Mouse (Mus musculus): ENCODE data around the gene Zfp956. TPM values are rescaled to one million over a fixed set of nuclear protein-coding genes. Genes with fewer than 3 reads are reported as not detected.
A peak's percentile ranks its signal among the peaks of the same experiment; 100 is the strongest.
"Not testable (repeated sequence)": the region's sequence is repeated elsewhere in the genome, so short reads cannot be mapped to it uniquely, and the experiment has no call there.

The Zfp956 gene
- polyA plus RNA-seq, 1 experiment from 2014 or later = 8.6 TPM

DNA sequence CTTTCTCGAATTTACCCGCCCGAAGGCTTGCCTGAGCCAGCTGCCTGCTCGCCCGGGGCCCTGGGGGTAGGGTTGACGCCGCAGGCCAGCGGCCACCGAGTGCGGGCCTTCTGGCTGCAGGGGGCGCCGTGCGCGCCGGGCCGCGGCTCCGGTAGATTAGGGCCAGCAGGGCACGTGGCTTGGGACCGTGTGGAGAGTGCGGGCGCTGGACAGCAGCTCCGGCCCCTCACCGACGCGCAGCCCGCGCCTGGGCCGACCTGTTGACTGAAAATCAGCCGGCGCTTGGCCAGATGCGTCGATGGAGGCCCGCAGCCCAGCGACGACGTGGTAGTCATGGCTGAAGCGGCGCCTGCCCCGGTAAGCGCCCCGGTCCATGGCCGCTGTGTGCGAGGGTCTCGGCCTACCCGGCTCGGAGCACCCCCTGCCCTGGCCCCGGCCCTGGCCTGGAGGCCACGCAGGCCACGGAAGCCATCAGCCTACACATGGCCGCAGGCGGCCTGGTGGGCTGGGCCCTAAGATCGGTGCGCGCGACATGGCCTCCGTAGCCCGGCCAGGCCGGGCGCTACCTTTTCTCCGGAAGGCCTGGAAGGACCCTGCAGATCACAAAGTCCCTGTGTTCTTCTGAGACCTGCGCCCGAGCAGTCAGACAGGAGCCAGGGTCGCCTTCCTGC is 10.0 kb upstream of the Zfp956 start:
- H3K36me3 ChIP-seq (ENCODE audit: insufficient read depth) = 0 out of 2 replicates have a peak, but pooled peaks cover 10% of the 10 kb centered on the region
- H3K4me1 ChIP-seq (ENCODE audit: insufficient read depth) = no peaks in the 10 kb centered on the region
- DNase-seq (peak; percentile 80), ATAC-seq (ENCODE audit: insufficient read depth) (peak; percentile 95)
- H3K4me2 ChIP-seq = peak overlapping the region; percentile 88
- WGBS = 6% methylated on average over 64 of the region's 64 CpGs
- H3K9ac ChIP-seq = peak overlapping the region; percentile 75
- peak overlapping the region; percentile 47 for H3K4me3 ChIP-seq (ENCODE audit: low read depth, low read length)
- H3K9me3 ChIP-seq (ENCODE audit: low read depth, low read length) = no peaks in the 10 kb centered on the region
- peak overlapping the region; percentile 76 for H3K27ac ChIP-seq (ENCODE audit: low read depth)
- no peaks in the 10 kb centered on the region for H3K27me3 ChIP-seq (ENCODE audit: insufficient read depth, low read length)
- peak; percentile 32 for TF ChIP-seq CTCF (IDR thresholded peaks at IDR 0.05; ENCODE audit: low read depth)

DNA sequence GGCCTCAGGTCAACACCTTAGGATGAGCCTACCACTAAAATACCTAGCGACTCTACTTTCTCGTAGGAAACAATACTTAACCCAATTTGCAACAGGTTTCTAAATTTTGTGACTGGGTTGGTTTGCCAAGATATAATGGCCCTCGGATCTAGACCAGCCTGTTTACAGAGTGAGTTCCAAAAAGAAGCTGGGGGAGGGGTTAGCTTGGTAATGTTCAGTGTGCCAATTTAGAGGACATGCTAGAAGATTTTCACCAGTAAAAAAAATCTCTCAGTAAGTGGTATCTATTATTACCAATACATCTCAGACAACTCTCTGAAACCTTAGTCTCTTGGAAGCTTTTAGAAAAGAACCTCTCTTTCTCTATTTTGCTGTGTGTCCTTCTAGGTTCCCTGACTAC is 9.5 kb upstream of the Zfp956 start:
- TF ChIP-seq CTCF (IDR thresholded peaks at IDR 0.05; ENCODE audit: low read depth) = no peak
- no peaks in the 10 kb centered on the region for H3K4me1 ChIP-seq (ENCODE audit: insufficient read depth)
- no peaks in the 10 kb centered on the region for H3K27me3 ChIP-seq (ENCODE audit: insufficient read depth, low read length)
- H3K4me2 ChIP-seq = peak overlapping the region; percentile 88
- no peak for DNase-seq
- H3K4me3 ChIP-seq (ENCODE audit: low read depth, low read length) = peak overlapping the region; percentile 47
- no peak for ATAC-seq (ENCODE audit: insufficient read depth)
- H3K9ac ChIP-seq = peak overlapping the region; percentile 75
- 0 out of 2 replicates have a peak, but pooled peaks cover 10% of the 10 kb centered on the region for H3K36me3 ChIP-seq (ENCODE audit: insufficient read depth)
- 72% methylated on average over 3 of the region's 3 CpGs for WGBS
- no peaks in the 10 kb centered on the region for H3K9me3 ChIP-seq (ENCODE audit: low read depth, low read length)
- H3K27ac ChIP-seq (ENCODE audit: low read depth) = 0 out of 2 replicates have a peak overlapping the region, but pooled peaks have one; percentile 76

DNA sequence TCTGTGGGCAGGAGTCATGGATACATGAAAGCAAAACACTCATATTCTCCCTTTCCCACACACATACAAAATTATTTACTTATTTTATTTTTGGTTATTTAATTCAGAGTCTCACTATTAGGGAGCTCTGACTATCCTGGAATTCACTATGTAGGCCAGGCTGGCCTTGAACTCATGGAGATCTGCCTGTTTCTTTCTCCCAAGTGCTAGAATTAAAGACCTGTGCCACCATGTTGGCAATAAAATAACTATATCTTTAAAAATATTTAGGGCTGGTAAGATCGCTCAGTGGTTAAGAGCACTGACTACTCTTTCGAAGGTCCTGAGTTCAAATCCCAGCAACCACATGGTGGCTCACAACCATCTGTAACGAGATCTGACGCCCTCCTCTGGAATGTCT is 5.8 kb upstream of the Zfp956 start:
- no peak overlapping the region for H3K27ac ChIP-seq (ENCODE audit: low read depth)
- no peaks in the 10 kb centered on the region for H3K4me1 ChIP-seq (ENCODE audit: insufficient read depth)
- H3K4me2 ChIP-seq = no peak overlapping the region
- TF ChIP-seq CTCF (IDR thresholded peaks at IDR 0.05; ENCODE audit: low read depth) = no peak
- H3K9me3 ChIP-seq (ENCODE audit: low read depth, low read length) = no peaks in the 10 kb centered on the region
- H3K27me3 ChIP-seq (ENCODE audit: insufficient read depth, low read length) = no peaks in the 10 kb centered on the region
- H3K36me3 ChIP-seq (ENCODE audit: insufficient read depth) = peaks cover 10% of the 10 kb centered on the region; the same call in 1 of the 2 replicates
- no peak overlapping the region for H3K9ac ChIP-seq
- no peak for DNase-seq
- no peak for ATAC-seq (ENCODE audit: insufficient read depth)
- WGBS = 86% methylated on average over 4 of the region's 4 CpGs
- no peak overlapping the region for H3K4me3 ChIP-seq (ENCODE audit: low read depth, low read length)

DNA sequence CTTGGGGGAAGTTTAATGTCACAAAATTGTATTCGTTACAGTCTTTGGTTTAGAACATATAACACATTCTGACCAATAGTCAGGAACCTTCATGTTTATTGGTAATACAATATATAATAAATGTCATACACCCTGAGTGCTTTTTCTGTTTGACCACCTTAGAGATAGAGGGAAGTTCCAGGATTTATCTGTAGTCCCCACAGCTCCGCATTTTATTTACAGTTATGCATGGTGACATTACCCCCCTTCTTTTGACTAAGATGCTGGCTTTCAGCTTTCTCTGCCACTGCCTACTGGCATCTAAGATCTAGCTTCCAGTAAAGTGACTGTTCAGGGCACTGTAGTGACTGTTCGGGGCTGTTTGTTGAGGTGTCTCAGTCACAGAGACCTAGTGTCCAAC is 1.2 kb downstream of the Zfp956 start:
- Histone ChIP-seq H3K36me3 (ENCODE audit: insufficient read depth) (peaks cover 8% of the 10 kb centered on the region; the same call in 1 of the 2 replicates), H3K27ac (ENCODE audit: low read depth) (no peak overlapping the region), H3K9ac (no peak overlapping the region), H3K4me2 (peak overlapping the region; percentile 70), H3K9me3 (ENCODE audit: low read depth, low read length) (no peaks in the 10 kb centered on the region), H3K4me3 (ENCODE audit: low read depth, low read length) (peak overlapping the region; percentile 56; the same call in 1 of the 2 replicates), H3K27me3 (ENCODE audit: insufficient read depth, low read length) (no peaks in the 10 kb centered on the region), H3K4me1 (ENCODE audit: insufficient read depth) (no peaks in the 10 kb centered on the region)
- WGBS = 83% methylated on average over 3 of the region's 3 CpGs
- no peak for TF ChIP-seq CTCF (IDR thresholded peaks at IDR 0.05; ENCODE audit: low read depth)
- ATAC-seq (ENCODE audit: insufficient read depth) = no peak
- no peak for DNase-seq

GRCm38 (mm10) chr6:47957816-47958215 is 4.6 kb downstream of the Zfp956 start:
- no peak for ATAC-seq (ENCODE audit: insufficient read depth)

DNA sequence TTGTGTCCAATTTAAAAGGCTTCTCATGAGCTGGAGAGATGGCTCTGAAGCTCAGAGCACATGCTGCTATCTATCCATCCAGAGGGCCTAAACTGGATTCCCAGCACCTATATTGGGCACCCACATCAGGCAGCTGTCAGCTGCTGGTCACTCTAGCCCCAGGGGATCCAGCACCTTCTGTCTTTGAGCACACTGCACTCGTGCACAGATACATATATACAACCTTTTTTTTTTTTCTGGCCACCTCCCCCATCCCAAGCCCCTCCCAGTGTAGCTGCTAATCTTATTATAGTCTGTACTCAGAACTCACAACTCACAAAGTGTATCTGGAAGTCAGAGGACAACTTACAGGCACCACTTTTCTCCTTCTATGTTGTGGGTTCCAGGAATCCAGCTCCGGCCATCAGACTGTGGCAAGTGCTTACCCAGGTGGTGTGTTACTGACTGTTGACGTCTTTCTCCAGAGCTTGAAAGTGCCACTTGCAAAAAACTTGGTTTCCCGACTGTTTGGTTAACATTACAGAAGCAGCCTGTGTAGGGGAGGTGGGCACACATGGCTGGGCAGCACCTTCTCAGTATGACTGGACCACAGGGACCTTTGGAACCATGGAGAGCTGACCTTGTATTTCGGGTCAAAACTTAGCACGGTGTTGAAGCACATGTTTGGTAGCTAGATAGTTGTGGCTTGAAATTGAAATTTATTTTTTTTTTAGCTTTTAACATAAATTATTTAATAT is 7.7 kb downstream of the Zfp956 start:
- Histone ChIP-seq H3K4me1 (ENCODE audit: insufficient read depth) (no peaks in the 10 kb centered on the region), H3K27ac (ENCODE audit: low read depth) (no peak overlapping the region), H3K9me3 (ENCODE audit: low read depth, low read length) (no peaks in the 10 kb centered on the region), H3K4me2 (no peak overlapping the region), H3K4me3 (ENCODE audit: low read depth, low read length) (no peak overlapping the region), H3K9ac (no peak overlapping the region), H3K36me3 (ENCODE audit: insufficient read depth) (peaks cover 51% of the 10 kb centered on the region), H3K27me3 (ENCODE audit: insufficient read depth, low read length) (no peaks in the 10 kb centered on the region)
- no peak for ATAC-seq (ENCODE audit: insufficient read depth)
- TF ChIP-seq CTCF (IDR thresholded peaks at IDR 0.05; ENCODE audit: low read depth) = no peak
- DNase-seq = no peak
- 78% methylated on average over 6 of the region's 6 CpGs for WGBS

More at GRCm38 (mm10) chr6:47957816-47958215, 4.6 kb downstream of the Zfp956 start:
- Histone ChIP-seq H3K36me3 (ENCODE audit: insufficient read depth) (peaks cover 32% of the 10 kb centered on the region), H3K9me3 (ENCODE audit: low read depth, low read length) (no peaks in the 10 kb centered on the region), H3K27me3 (ENCODE audit: insufficient read depth, low read length) (no peaks in the 10 kb centered on the region), H3K4me3 (ENCODE audit: low read depth, low read length) (no peak overlapping the region), H3K9ac (no peak overlapping the region), H3K4me1 (ENCODE audit: insufficient read depth) (no peaks in the 10 kb centered on the region), H3K27ac (ENCODE audit: low read depth) (no peak overlapping the region), H3K4me2 (no peak overlapping the region)
- DNase-seq = no peak
- no peak for TF ChIP-seq CTCF (IDR thresholded peaks at IDR 0.05; ENCODE audit: low read depth)

GRCm38 (mm10) chr6:47963051-47963450 is 9.9 kb downstream of the Zfp956 start:
- H3K9me3 ChIP-seq (ENCODE audit: low read depth, low read length) = no peaks in the 10 kb centered on the region
- H3K4me1 ChIP-seq (ENCODE audit: insufficient read depth) = no peaks in the 10 kb centered on the region
- WGBS = 66% methylated on average over 7 of the region's 7 CpGs
- H3K27ac ChIP-seq (ENCODE audit: low read depth) = no peak overlapping the region
- H3K27me3 ChIP-seq (ENCODE audit: insufficient read depth, low read length) = no peaks in the 10 kb centered on the region
- ATAC-seq (ENCODE audit: insufficient read depth) (no peak), DNase-seq (no peak)
- H3K4me2 ChIP-seq = no peak overlapping the region
- TF ChIP-seq CTCF (IDR thresholded peaks at IDR 0.05; ENCODE audit: low read depth) = no peak
- no peak overlapping the region for H3K9ac ChIP-seq
- peaks cover 48% of the 10 kb centered on the region for H3K36me3 ChIP-seq (ENCODE audit: insufficient read depth)
- no peak overlapping the region for H3K4me3 ChIP-seq (ENCODE audit: low read depth, low read length)

GRCm38 (mm10) chr6:47968166-47968565 is 15.0 kb downstream of the Zfp956 start:
- H3K4me2 ChIP-seq; H3K9me3 ChIP-seq (ENCODE audit: low read depth, low read length); H3K9ac ChIP-seq; H3K4me3 ChIP-seq (ENCODE audit: low read depth, low read length); ATAC-seq (ENCODE audit: insufficient read depth); H3K27me3 ChIP-seq (ENCODE audit: insufficient read depth, low read length); DNase-seq; H3K4me1 ChIP-seq (ENCODE audit: insufficient read depth); H3K27ac ChIP-seq (ENCODE audit: low read depth): not testable (repeated sequence)
- 89% methylated on average over 1 of the region's 1 CpGs for WGBS
- H3K36me3 ChIP-seq (ENCODE audit: insufficient read depth) = peaks cover 16% of the 10 kb centered on the region
